Comparison of ENCODE assay signal across 32 mouse cellular contexts in genomic region chr1:85919621-85920020, GRCm38 (mm10). TPM values are rescaled to one million over a fixed set of nuclear protein-coding genes. Genes with fewer than 3 reads are reported as not detected.
DNase-seq lines count a peak whose midpoint lies in the region; ATAC-seq lines count a peak whose summit lies in the region.
"Had no signal": no experiment of that assay in that cellular context is flagged by ENCODE, and none has a peak within 500 bp of the region (broad histone marks: within the 10 kb centered on the region; RNA-seq: fewer than 3 reads in every experiment).

No protein-coding gene starts in this region.

- no peaks in the 10 kb centered on the region for H3K36me3 ChIP-seq in kidney, embryonic 15.5 days
- no peaks in the 10 kb centered on the region for H3K36me3 ChIP-seq in intestine, embryonic 16.5 days (ENCODE audit: control insufficient read depth, insufficient read depth, low read length)
- H3K36me3 ChIP-seq: embryonic facial prominence, embryonic 15.5 days; heart, embryonic 13.5 days; hindbrain, embryonic 12.5 days; limb, embryonic 13.5 days; liver, embryonic 12.5 days; midbrain, embryonic 15.5 days; neural tube, embryonic 13.5 days; stomach, embryonic 15.5 days had no signal

- no peaks in the 10 kb centered on the region for H3K9me3 ChIP-seq in kidney, embryonic 15.5 days (replicated peaks)
- H3K9me3 ChIP-seq in intestine, embryonic 16.5 days (ENCODE audit: control insufficient read depth, low read length), result no peaks in the 10 kb centered on the region
- H3K9me3 ChIP-seq: embryonic facial prominence, embryonic 15.5 days; heart, embryonic 13.5 days; hindbrain, embryonic 12.5 days; liver, embryonic 12.5 days; midbrain, embryonic 15.5 days; stomach, embryonic 15.5 days had no signal

- 36% methylated on average over 7 of the region's 7 CpGs for WGBS in kidney, embryonic 15.5 days
- 58% methylated on average over 7 of the region's 7 CpGs for WGBS in intestine, embryonic 16.5 days

- 0 out of 2 replicates have a peak, but pooled peaks have one; percentile 58 for ATAC-seq in kidney, embryonic 15.5 days (replicated peaks; ENCODE audit: low FRiP score)
- ATAC-seq in intestine, embryonic 16.5 days, result peak; percentile 87
- ATAC-seq: forebrain, embryonic 14.5 days; liver, embryonic 12.5 days; midbrain, embryonic 15.5 days had no signal

- no peak overlapping the region for H3K9ac ChIP-seq in kidney, embryonic 15.5 days
- H3K9ac ChIP-seq in intestine, embryonic 16.5 days (ENCODE audit: low read depth, low read length), result no peak overlapping the region
- H3K9ac ChIP-seq: embryonic facial prominence, embryonic 15.5 days; heart, embryonic 13.5 days; hindbrain, embryonic 12.5 days; limb, embryonic 13.5 days; liver, embryonic 12.5 days; midbrain, embryonic 15.5 days; neural tube, embryonic 13.5 days; stomach, embryonic 15.5 days had no signal

- no peak overlapping the region for H3K4me3 ChIP-seq in kidney, embryonic 15.5 days (replicated peaks)
- H3K4me3 ChIP-seq in intestine, embryonic 16.5 days (ENCODE audit: low read length), result no peak overlapping the region
- H3K4me3 ChIP-seq: embryonic facial prominence, embryonic 15.5 days; heart, embryonic 13.5 days; hindbrain, embryonic 12.5 days; layer of hippocampus, adult 2 months; limb, embryonic 13.5 days; liver, embryonic 12.5 days; midbrain, embryonic 15.5 days; myocyte; neural tube, embryonic 13.5 days; stomach, embryonic 15.5 days had no signal

- no peaks in the 10 kb centered on the region for H3K27me3 ChIP-seq in kidney, embryonic 15.5 days
- H3K27me3 ChIP-seq in intestine, embryonic 16.5 days (replicated peaks; ENCODE audit: control insufficient read depth, insufficient read depth, low read length), result no peaks in the 10 kb centered on the region
- H3K27me3 ChIP-seq: embryonic facial prominence, embryonic 15.5 days; heart, embryonic 13.5 days; hindbrain, embryonic 12.5 days; limb, embryonic 13.5 days; liver, embryonic 12.5 days; midbrain, embryonic 15.5 days; stomach, embryonic 15.5 days had no signal

- 0 out of 2 replicates have a peak overlapping the region, but pooled peaks have one; percentile 9 for H3K27ac ChIP-seq in kidney, embryonic 15.5 days
- H3K27ac ChIP-seq in intestine, embryonic 16.5 days (ENCODE audit: low read length), result no peak overlapping the region
- H3K27ac ChIP-seq: embryonic facial prominence, embryonic 15.5 days; heart, embryonic 13.5 days; hindbrain, embryonic 12.5 days; layer of hippocampus, adult 2 months; limb, embryonic 13.5 days; liver, embryonic 12.5 days; midbrain, embryonic 15.5 days; neural tube, embryonic 13.5 days; stomach, embryonic 15.5 days had no signal

- no peak overlapping the region for H3K4me2 ChIP-seq in kidney, embryonic 15.5 days
- H3K4me2 ChIP-seq in intestine, embryonic 16.5 days (ENCODE audit: low read depth, low read length), result no peak overlapping the region
- H3K4me2 ChIP-seq: embryonic facial prominence, embryonic 15.5 days; heart, embryonic 13.5 days; hindbrain, embryonic 12.5 days; limb, embryonic 13.5 days; liver, embryonic 12.5 days; midbrain, embryonic 15.5 days; neural tube, embryonic 13.5 days; stomach, embryonic 15.5 days had no signal

- DNase-seq in kidney, postnatal 14 days, result no peak
- peak; percentile 45 for DNase-seq in CD4-positive helper T cell, adult 2 months (ENCODE audit: low read depth, low spot score)
- peak; percentile 13 for DNase-seq in c-Kit-positive CD71-negative TER-119-negative erythroid progenitor cells, embryonic 14.5 days (ENCODE audit: low read depth)
- no peak for DNase-seq in layer of hippocampus, postnatal 25 days (ENCODE audit: extremely low spot score in 1 of 2, low spot score in 1 of 2)
- no peak for DNase-seq in spleen, postnatal 14 days (ENCODE audit: low spot score in 2 of 2)
- DNase-seq in MN1 (ENCODE audit: low spot score), result no peak
- DNase-seq: B cell, adult 2 months; cerebellum, adult 8-10 months; heart, adult 18-20 months; heart, postnatal 14 days; kidney, postnatal 10 days; lung, adult 2 months; retina, postnatal 1 day; right cerebral cortex, postnatal 25 days; thymus, adult 18-20 months; thymus, postnatal 4 days had no signal

- 0 out of 2 replicates have a peak, but pooled peaks cover 11% of the 10 kb centered on the region for H3K4me1 ChIP-seq in kidney, embryonic 15.5 days
- H3K4me1 ChIP-seq in intestine, embryonic 16.5 days (ENCODE audit: control insufficient read depth, insufficient read depth, low read length), result no peaks in the 10 kb centered on the region
- H3K4me1 ChIP-seq: liver, embryonic 12.5 days; stomach, embryonic 15.5 days had no signal

RNA-seq across cellular contexts. Expression of gene 4933407L21Rik, which starts 8.7 kb away (rescaled TPM):
- 1.5 and 1.8 TPM in 2 replicates for polyA plus RNA-seq in kidney, embryonic 15.5 days (2015; fragmentation: Nextera tagmentation; extraction: Ambion mirVana)
- polyA plus RNA-seq in intestine, embryonic 16.5 days (2015; fragmentation: Nextera tagmentation; extraction: Ambion mirVana), result 0.09 and 0.22 TPM in 2 replicates
- 1 to 10 TPM; 3.5 to 4.0 TPM for total RNA-seq in layer of hippocampus, postnatal 25 days (2021)
- total RNA-seq: adrenal gland, adult 18-20 months; heart, adult 18-20 months; heart, postnatal 14 days; megakaryocyte-erythroid progenitor cell, adult 5-6 weeks had no signal
- polyA plus RNA-seq: heart, embryonic 13.5 days; liver, embryonic 12.5 days; lung, adult 2 months; myocyte had no signal

RNA-seq across cellular contexts. Expression of gene Itm2c, which starts 25.5 kb away (rescaled TPM):
- 220 and 231 TPM in 2 replicates for polyA plus RNA-seq in kidney, embryonic 15.5 days (2015; fragmentation: Nextera tagmentation; extraction: Ambion mirVana)
- polyA plus RNA-seq in intestine, embryonic 16.5 days (2015; fragmentation: Nextera tagmentation; extraction: Ambion mirVana), result 129 and 141 TPM in 2 replicates
- 100 to 1,000 TPM; 728 to 849 TPM for total RNA-seq in layer of hippocampus, postnatal 25 days (2021)

RNA-seq across cellular contexts. Expression of gene Gpr55, which starts 41.2 kb away (rescaled TPM):
- 0.04 TPM in 1 of 2 replicates, not detected in the other for polyA plus RNA-seq in kidney, embryonic 15.5 days (2015; fragmentation: Nextera tagmentation; extraction: Ambion mirVana)
- 0.07 and 0.10 TPM in 2 replicates for polyA plus RNA-seq in intestine, embryonic 16.5 days (2015; fragmentation: Nextera tagmentation; extraction: Ambion mirVana)
- total RNA-seq in layer of hippocampus, postnatal 25 days (2021), result under 1 TPM in 1 of 2 experiments, not detected in 1; 0.12 TPM
- total RNA-seq: gastrocnemius, adult 8-10 months; heart, postnatal 14 days; layer of hippocampus, adult 2 months; megakaryocyte-erythroid progenitor cell, adult 5-6 weeks had no signal
- polyA plus RNA-seq: forebrain, embryonic 14.5 days; liver, embryonic 12.5 days; myocyte; neural tube, embryonic 13.5 days had no signal

Comparison
In these comparisons a context has a peak if more than half of its experiments do, and no peak if none do; other contexts are left out.
1. DNase-seq: peak in CD4-positive helper T cell, adult 2 months (single experiment) and c-Kit-positive CD71-negative TER-119-negative erythroid progenitor cells, embryonic 14.5 days (single experiment); none in kidney, postnatal 14 days (single experiment), layer of hippocampus, postnatal 25 days (0 of 2), spleen, postnatal 14 days (0 of 2) and MN1 (single experiment).